Mouse (Mus musculus) intestine, postnatal 0 days (tissue): ENCODE results near the gene Selp. TPM values are rescaled to one million over a fixed set of nuclear protein-coding genes. Genes with fewer than 3 reads are reported as not detected.

Experiments used
- ATAC-seq: fragments of 200-750 bp; cut with Nextera tagmentation; 2 replicates; pipeline ENCODE4 v1.8.0; 2017; ENCODE audit warnings: mild to moderate bottlenecking, moderate TSS enrichment, moderate library complexity
- H3K27ac ChIP-seq: fragments of 300-500 bp; sonication (generic); 2 replicates; pipeline ENCODE4 v1.5.1; 2014; ENCODE audit warnings: mild to moderate bottlenecking, low read depth, low read length, moderate library complexity
- H3K27me3 ChIP-seq: fragments of 300-500 bp; sonication (generic); replicated peaks from 2 replicates; pipeline ENCODE4 v1.6.1; 2014; ENCODE audit warnings: low read length, mixed read lengths; ENCODE audit not compliant: control insufficient read depth, insufficient read depth
- H3K36me3 ChIP-seq: fragments of 300-500 bp; sonication (generic); 2 replicates; pipeline ENCODE4 v1.6.1; 2014; ENCODE audit warnings: mild to moderate bottlenecking, moderate library complexity; ENCODE audit not compliant: control insufficient read depth, insufficient read depth
- H3K4me1 ChIP-seq: fragments of 300-500 bp; sonication (generic); replicated peaks from 2 replicates; pipeline ENCODE4 v1.6.1; 2014; ENCODE audit warnings: antibody characterized with exemption, low read length, mixed read lengths; ENCODE audit not compliant: control insufficient read depth, insufficient read depth
- H3K4me2 ChIP-seq: fragments of 300-500 bp; sonication (generic); replicated peaks from 2 replicates; pipeline ENCODE4 v1.6.1; 2014; ENCODE audit warnings: low read depth, mild to moderate bottlenecking, moderate library complexity
- H3K4me3 ChIP-seq: fragments of 300-500 bp; sonication (generic); 2 replicates; pipeline ENCODE4 v1.5.1; 2014; ENCODE audit warnings: low read depth, low read length
- H3K9ac ChIP-seq: fragments of 300-500 bp; sonication (generic); 2 replicates; pipeline ENCODE4 v1.6.1; 2014; ENCODE audit warnings: mild to moderate bottlenecking, low read depth, low read length
- H3K9me3 ChIP-seq: fragments of 300-500 bp; sonication (generic); 2 replicates; pipeline ENCODE4 v1.6.1; 2016; ENCODE audit warnings: mixed run types; ENCODE audit not compliant: control insufficient read depth
- CTCF ChIP-seq: sonication (generic); IDR thresholded peaks from 2 replicates; pipeline ENCODE4 v1.5.1; 2016; ENCODE audit warnings: low read depth, mild to moderate bottlenecking, control low read depth, antibody characterized with exemption, moderate library complexity
- WGBS: fragments of 180-500 bp; shearing (Covaris S2); extraction: QIAGEN DNeasy Blood & Tissue Kit; methylation state at CpG from one replicate; pipeline ENCODE4 v1.1.7; 2014; 5-methylcytosine and 5-hydroxymethylcytosine counted together
- polyA plus RNA-seq: library from polyadenylated mRNA; unstranded; fragments of >200 nt; fragmentation: Nextera tagmentation; extraction: Ambion mirVana; gene quantifications from 2 replicates; pipeline ENCODE4 v1.2.1, GENCODE M21; 2015

Gene Selp
- polyA plus RNA-seq, 1 experiment from 2014 or later = 0.50 TPM

DNA sequence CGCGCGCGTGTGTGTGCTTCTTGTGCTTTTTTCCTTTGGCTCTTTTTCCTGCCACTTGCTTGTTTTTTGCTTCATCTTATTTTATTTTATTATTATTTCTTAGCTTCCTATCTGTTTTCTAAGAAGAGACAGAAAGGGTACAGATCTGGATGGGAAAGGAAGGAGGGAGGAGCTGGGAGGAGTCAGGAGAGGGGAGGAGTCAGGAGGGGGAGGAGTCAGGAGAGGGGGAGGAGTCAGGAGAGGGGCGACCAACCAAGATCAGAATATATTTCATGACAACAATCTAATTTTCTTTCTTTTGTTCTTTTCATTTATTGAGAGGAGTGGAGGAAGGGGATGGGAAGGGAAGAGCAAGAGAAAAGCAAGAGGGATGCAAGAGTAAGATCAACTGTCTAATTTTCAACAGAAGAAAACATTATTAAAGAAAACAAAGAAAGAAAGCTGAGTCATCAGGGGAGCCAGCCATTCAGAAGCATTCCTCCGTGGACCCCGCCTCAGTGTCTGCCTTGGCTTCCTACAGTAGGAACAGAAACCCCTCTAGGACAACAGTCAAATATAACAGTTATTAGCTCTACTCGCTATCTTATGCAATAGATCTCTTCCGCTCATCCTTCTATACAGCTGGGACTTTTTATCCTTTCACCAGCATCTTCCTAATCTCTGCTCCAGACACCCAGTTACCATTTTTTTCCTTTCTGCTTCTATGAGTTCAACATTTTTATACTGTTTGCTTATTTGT, 4.3 kb upstream of the Selp start:
- 93% methylated on average over 9 of the region's 9 CpGs for WGBS
- Histone ChIP-seq H3K4me2 (no peak overlapping the region), H3K4me3 (no peak overlapping the region), H3K27me3 (no peaks in the 10 kb centered on the region), H3K36me3 (no peaks in the 10 kb centered on the region), H3K27ac (no peak overlapping the region), H3K4me1 (no peaks in the 10 kb centered on the region), H3K9me3 (no peaks in the 10 kb centered on the region), H3K9ac (no peak overlapping the region)
- TF ChIP-seq CTCF = no peak
- no peak for ATAC-seq

- Histone ChIP-seq H3K27ac (no peak overlapping the region), H3K27me3 (no peaks in the 10 kb centered on the region), H3K4me3 (no peak overlapping the region), H3K4me2 (no peak overlapping the region), H3K36me3 (no peaks in the 10 kb centered on the region), H3K9ac (no peak overlapping the region), H3K4me1 (no peaks in the 10 kb centered on the region), H3K9me3 (no peaks in the 10 kb centered on the region)
- 72% methylated on average over 5 of the region's 5 CpGs for WGBS
- no peak for ATAC-seq
- no peak for TF ChIP-seq CTCF
Observed at GRCm38 (mm10) chr1:164114280-164114679, 784 bp upstream of the Selp start.

GRCm38 (mm10) chr1:164115647-164116046, 583 bp downstream of the Selp start:
- Histone ChIP-seq H3K4me2 (no peak overlapping the region), H3K27me3 (no peaks in the 10 kb centered on the region), H3K9me3 (no peaks in the 10 kb centered on the region), H3K36me3 (no peaks in the 10 kb centered on the region), H3K27ac (no peak overlapping the region), H3K9ac (no peak overlapping the region), H3K4me3 (no peak overlapping the region), H3K4me1 (no peaks in the 10 kb centered on the region)
- ATAC-seq = no peak
- WGBS = 80% methylated on average over 6 of the region's 6 CpGs
- TF ChIP-seq CTCF = no peak

GRCm38 (mm10) chr1:164117869-164118268, 2.8 kb downstream of the Selp start:
- no peak overlapping the region for H3K9ac ChIP-seq
- no peak overlapping the region for H3K4me3 ChIP-seq
- no peaks in the 10 kb centered on the region for H3K9me3 ChIP-seq
- no peak for ATAC-seq
- H3K27ac ChIP-seq = no peak overlapping the region
- no peaks in the 10 kb centered on the region for H3K4me1 ChIP-seq
- H3K27me3 ChIP-seq = no peaks in the 10 kb centered on the region
- H3K36me3 ChIP-seq = no peaks in the 10 kb centered on the region
- 90% methylated on average over 6 of the region's 6 CpGs for WGBS
- TF ChIP-seq CTCF = no peak
- H3K4me2 ChIP-seq = no peak overlapping the region

GRCm38 (mm10) chr1:164119892-164120776, 5.1 kb downstream of the Selp start:
- 47% methylated on average over 3 of the region's 3 CpGs for WGBS
- no peaks in the 10 kb centered on the region for H3K27me3 ChIP-seq
- no peaks in the 10 kb centered on the region for H3K9me3 ChIP-seq
- ATAC-seq = peak; percentile 86
- H3K4me3 ChIP-seq = no peak overlapping the region
- no peak for TF ChIP-seq CTCF
- no peaks in the 10 kb centered on the region for H3K4me1 ChIP-seq
- no peak overlapping the region for H3K27ac ChIP-seq
- H3K36me3 ChIP-seq = no peaks in the 10 kb centered on the region
- no peak overlapping the region for H3K4me2 ChIP-seq
- H3K9ac ChIP-seq = no peak overlapping the region

DNA sequence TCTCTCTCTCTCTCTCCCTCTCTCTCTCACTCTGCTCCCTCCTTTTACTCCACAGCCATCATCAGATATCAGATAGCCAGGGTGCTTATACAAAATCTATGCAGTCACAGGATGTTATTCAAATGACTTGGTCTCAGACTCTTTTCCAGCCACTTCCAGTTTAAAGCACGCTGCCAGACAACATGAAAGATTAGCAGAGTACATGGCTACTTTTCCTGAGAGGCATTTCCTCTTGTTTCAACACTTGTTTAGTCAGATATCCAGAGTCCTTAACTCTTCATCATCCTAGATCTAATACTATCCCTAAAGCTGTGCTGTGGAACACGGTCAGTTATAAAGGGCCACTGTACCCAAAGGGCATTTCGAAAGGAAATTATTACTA, 5.7 kb downstream of the Selp start:
- H3K9ac ChIP-seq = no peak overlapping the region
- no peak overlapping the region for H3K4me3 ChIP-seq
- 68% methylated on average over 3 of the region's 3 CpGs for WGBS
- H3K4me2 ChIP-seq = no peak overlapping the region
- no peaks in the 10 kb centered on the region for H3K9me3 ChIP-seq
- H3K36me3 ChIP-seq = no peaks in the 10 kb centered on the region
- TF ChIP-seq CTCF = no peak
- H3K27me3 ChIP-seq = no peaks in the 10 kb centered on the region
- no peak; the same call in 1 of the 2 replicates for ATAC-seq
- H3K4me1 ChIP-seq = no peaks in the 10 kb centered on the region
- H3K27ac ChIP-seq = no peak overlapping the region
